Mouse (Mus musculus) hindbrain, postnatal 0 days (tissue): Measurements from ENCODE around the gene Klhl3. TPM values are rescaled to one million over a fixed set of nuclear protein-coding genes. Genes with fewer than 3 reads are reported as not detected.

Experiments
- ATAC-seq: fragments of 200-750 bp; cut with Nextera tagmentation; 2 replicates; pipeline ENCODE4 v1.8.0; 2017; ENCODE audit warnings: mild to moderate bottlenecking, moderate TSS enrichment, moderate library complexity
- DNase-seq: peaks from one replicate; pipeline ENCODE4 v3.0.0-alpha.2; 2015; ENCODE audit warnings: low spot score
- H3K27ac ChIP-seq: fragments of 300-500 bp; sonication (generic); 2 replicates; pipeline ENCODE4 v1.5.1; 2014; ENCODE audit warnings: mild to moderate bottlenecking
- H3K27me3 ChIP-seq: fragments of 300-500 bp; sonication (generic); 2 replicates; pipeline ENCODE4 v1.6.1; 2014; ENCODE audit warnings: low read length, mixed read lengths; ENCODE audit not compliant: insufficient read depth
- H3K36me3 ChIP-seq: fragments of 300-500 bp; sonication (generic); 2 replicates; pipeline ENCODE4 v1.6.1; 2014; ENCODE audit warnings: low read length, mixed read lengths; ENCODE audit not compliant: insufficient read depth
- H3K4me1 ChIP-seq: fragments of 300-500 bp; sonication (generic); 2 replicates; pipeline ENCODE4 v1.6.1; 2014; ENCODE audit warnings: antibody characterized with exemption, low read length, mixed read lengths; ENCODE audit not compliant: insufficient read depth
- H3K4me2 ChIP-seq: fragments of 300-500 bp; sonication (generic); 2 replicates; pipeline ENCODE4 v1.6.1; 2014; ENCODE audit warnings: low read depth, mild to moderate bottlenecking, low read length, moderate library complexity, mixed read lengths
- H3K4me3 ChIP-seq: fragments of 300-500 bp; sonication (generic); 2 replicates; pipeline ENCODE4 v1.5.1; 2014; ENCODE audit warnings: low read length
- H3K9ac ChIP-seq: fragments of 300-500 bp; sonication (generic); replicated peaks from 2 replicates; pipeline ENCODE4 v1.6.1; 2014; ENCODE audit warnings: mild to moderate bottlenecking, low read length, moderate library complexity, mixed read lengths
- H3K9me3 ChIP-seq: fragments of 300-500 bp; sonication (generic); 2 replicates; pipeline ENCODE4 v1.6.1; 2016; ENCODE audit warnings: low read length, mixed read lengths
- CTCF ChIP-seq: IDR thresholded peaks from 2 replicates; pipeline ENCODE4 v1.5.1; 2016; ENCODE audit warnings: antibody characterized with exemption, control low read depth, low read depth
- WGBS: fragments of 180-500 bp; shearing (Covaris S2); extraction: QIAGEN DNeasy Blood & Tissue Kit; methylation state at CpG from one replicate; pipeline ENCODE4 v1.1.7; 2014; 5-methylcytosine and 5-hydroxymethylcytosine counted together
- polyA plus RNA-seq: library from polyadenylated mRNA; unstranded; fragments of >200 nt; fragmentation: Nextera tagmentation; extraction: Ambion mirVana; gene quantifications from 2 replicates; pipeline ENCODE4 v1.2.1, GENCODE M21; 2015
- total RNA-seq: library from RNA; depleted of rRNA; stranded (reverse); fragments of >200 nt; gene quantifications from 2 replicates; pipeline ENCODE4 v1.2.3, GENCODE M21; 2014

The Klhl3 gene
- total and polyA plus RNA-seq, 2 experiments from 2014 or later = 10.2 to 10.6 TPM

DNA sequence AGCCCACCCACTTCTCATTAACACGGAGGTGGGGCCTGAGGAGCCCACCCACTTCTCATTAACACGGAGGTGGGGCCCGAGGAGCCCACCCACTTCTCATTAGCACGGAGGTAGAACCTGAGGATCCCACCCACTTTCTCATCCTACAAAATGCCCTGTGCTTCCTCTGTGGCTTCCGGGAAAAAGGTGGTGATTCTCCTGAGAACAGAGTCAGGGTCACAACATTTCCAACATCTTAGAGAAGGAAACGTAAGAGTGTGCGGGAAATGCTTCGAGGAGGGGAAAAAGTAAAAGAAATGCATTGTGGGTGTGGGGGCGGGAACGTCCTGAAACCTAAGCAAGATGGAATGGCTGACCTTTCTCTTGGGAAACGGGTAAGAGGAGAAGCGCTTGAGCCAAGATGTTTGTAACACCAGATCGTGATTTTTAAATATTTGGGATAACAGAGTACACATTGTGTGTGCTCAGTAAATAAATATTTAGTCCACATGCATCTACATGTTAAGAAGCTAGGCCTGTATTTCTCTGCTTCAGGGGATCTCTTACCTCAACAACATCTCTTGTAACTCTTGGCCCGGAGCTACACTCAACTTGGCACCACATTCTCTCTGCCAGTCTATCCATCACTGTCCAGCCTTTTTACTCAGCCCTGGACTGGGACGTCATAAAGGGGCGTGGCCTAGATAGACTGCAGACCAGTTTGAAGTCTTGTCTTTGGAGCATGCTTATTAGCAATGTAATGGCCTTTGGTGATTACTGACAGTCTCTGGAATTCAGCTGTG lies 105.9 kb downstream of the Klhl3 start:
- Histone ChIP-seq H3K4me3 (no peak overlapping the region), H3K9me3 (no peaks in the 10 kb centered on the region), H3K4me1 (no peaks in the 10 kb centered on the region), H3K27me3 (no peaks in the 10 kb centered on the region), H3K27ac (no peak overlapping the region), H3K36me3 (no peaks in the 10 kb centered on the region), H3K9ac (no peak overlapping the region), H3K4me2 (no peak overlapping the region)
- WGBS = 60% methylated on average over 15 of the region's 16 CpGs
- no peak for ATAC-seq
- DNase-seq = no peak
- no peak for TF ChIP-seq CTCF

DNA sequence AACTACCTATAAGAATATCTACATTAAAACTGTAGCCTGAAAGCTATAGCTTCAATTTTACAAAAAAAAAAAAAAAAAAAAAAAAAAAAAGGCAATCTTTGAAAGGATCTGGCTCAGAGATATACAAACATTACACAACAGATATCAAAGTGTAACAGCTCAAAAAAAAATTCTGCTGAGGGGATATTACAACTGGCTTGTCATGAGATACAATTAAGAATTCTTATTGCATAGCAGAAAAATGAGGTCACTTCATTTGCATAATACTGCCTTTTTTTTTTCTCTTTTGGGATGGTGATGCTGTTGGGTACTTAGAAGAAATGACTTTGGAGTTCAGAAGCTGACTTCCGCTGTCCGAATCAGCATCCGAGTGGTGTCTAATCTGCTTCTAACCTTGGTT lies 111.6 kb downstream of the Klhl3 start:
- Histone ChIP-seq H3K27me3 (no peaks in the 10 kb centered on the region), H3K4me3 (no peak overlapping the region), H3K9ac (no peak overlapping the region), H3K27ac (no peak overlapping the region), H3K36me3 (no peaks in the 10 kb centered on the region), H3K4me1 (no peaks in the 10 kb centered on the region), H3K4me2 (no peak overlapping the region), H3K9me3 (no peaks in the 10 kb centered on the region)
- 77% methylated on average over 3 of the region's 3 CpGs for WGBS
- DNase-seq (no peak), ATAC-seq (no peak)
- TF ChIP-seq CTCF = no peak

GRCm38 (mm10) chr13:57996536-57996935 lies 116.9 kb downstream of the Klhl3 start:
- Histone ChIP-seq H3K27ac (no peak overlapping the region), H3K36me3 (no peaks in the 10 kb centered on the region), H3K9ac (no peak overlapping the region), H3K4me1 (no peaks in the 10 kb centered on the region), H3K27me3 (no peaks in the 10 kb centered on the region), H3K4me3 (no peak overlapping the region), H3K9me3 (no peaks in the 10 kb centered on the region), H3K4me2 (no peak overlapping the region)
- ATAC-seq = no peak
- WGBS = 82% methylated on average over 11 of the region's 11 CpGs
- no peak for DNase-seq
- no peak for TF ChIP-seq CTCF

DNA sequence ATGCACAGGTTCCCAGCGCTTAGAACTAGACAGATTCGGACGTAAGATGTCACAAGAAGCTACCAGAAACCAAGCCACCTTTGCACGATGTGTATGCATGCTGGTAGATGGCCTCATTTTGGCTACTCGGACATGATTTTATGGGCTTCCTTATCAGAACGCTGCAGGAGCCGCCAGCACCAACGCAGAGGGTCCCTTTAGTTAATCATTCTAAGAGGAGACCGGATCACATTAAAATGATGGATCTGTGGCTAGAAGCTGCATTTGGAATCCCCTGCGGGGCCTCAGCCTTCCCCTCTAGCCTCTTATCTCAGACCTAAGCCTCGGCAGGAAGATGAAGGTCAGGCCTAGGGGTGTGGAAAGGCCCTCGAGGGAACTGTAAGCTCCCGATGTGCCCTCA lies 117.5 kb downstream of the Klhl3 start:
- 80% methylated on average over 13 of the region's 13 CpGs for WGBS
- TF ChIP-seq CTCF = no peak
- H3K4me3 ChIP-seq = no peak overlapping the region
- H3K4me2 ChIP-seq = no peak overlapping the region
- ATAC-seq (no peak), DNase-seq (no peak)
- H3K9me3 ChIP-seq = no peaks in the 10 kb centered on the region
- no peaks in the 10 kb centered on the region for H3K36me3 ChIP-seq
- H3K27ac ChIP-seq = no peak overlapping the region
- no peaks in the 10 kb centered on the region for H3K27me3 ChIP-seq
- H3K4me1 ChIP-seq = no peaks in the 10 kb centered on the region
- no peak overlapping the region for H3K9ac ChIP-seq

- no peak for DNase-seq
- Histone ChIP-seq H3K4me3 (no peak overlapping the region), H3K9me3 (no peaks in the 10 kb centered on the region), H3K27ac (no peak overlapping the region), H3K27me3 (no peaks in the 10 kb centered on the region), H3K4me1 (no peaks in the 10 kb centered on the region), H3K4me2 (no peak overlapping the region), H3K9ac (no peak overlapping the region), H3K36me3 (no peaks in the 10 kb centered on the region)
- 54% methylated on average over 10 of the region's 10 CpGs for WGBS
- no peak for ATAC-seq
- TF ChIP-seq CTCF = no peak
Measured at GRCm38 (mm10) chr13:57984637-57985036, 128.8 kb downstream of the Klhl3 start.

- no peaks in the 10 kb centered on the region for H3K9me3 ChIP-seq
- no peaks in the 10 kb centered on the region for H3K4me1 ChIP-seq
- H3K27me3 ChIP-seq = no peaks in the 10 kb centered on the region
- H3K9ac ChIP-seq = no peak overlapping the region
- no peak overlapping the region for H3K27ac ChIP-seq
- no peaks in the 10 kb centered on the region for H3K36me3 ChIP-seq
- DNase-seq (no peak), ATAC-seq (peak; percentile 48; the same call in 1 of the 2 replicates)
- peak; percentile 26 for TF ChIP-seq CTCF
- WGBS = 71% methylated on average over 8 of the region's 8 CpGs
- no peak overlapping the region for H3K4me2 ChIP-seq
- H3K4me3 ChIP-seq = no peak overlapping the region
Measured at GRCm38 (mm10) chr13:57984163-57984562, 129.2 kb downstream of the Klhl3 start.

DNA sequence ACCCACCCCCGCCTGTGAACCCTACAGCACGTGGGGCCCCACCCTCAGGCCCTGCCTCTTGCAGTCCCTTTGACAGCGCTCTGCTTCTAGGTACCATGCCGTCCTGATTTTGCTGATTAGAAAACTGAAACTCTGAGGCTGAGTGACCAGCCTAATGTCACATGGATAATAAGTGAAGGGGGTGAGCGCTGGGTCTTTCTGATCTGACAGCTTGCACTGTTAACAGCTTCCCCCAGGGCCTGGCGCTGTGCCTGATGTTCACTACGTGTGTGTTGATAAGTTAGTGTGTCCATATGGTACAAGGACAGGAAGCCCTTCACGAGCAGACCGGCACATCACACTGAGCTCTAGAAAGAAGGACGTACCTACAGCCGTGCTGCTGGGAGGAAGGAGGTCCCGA lies 130.1 kb downstream of the Klhl3 start:
- peak; percentile 69 for ATAC-seq

More for the DNA sequence above, 130.1 kb downstream of the Klhl3 start:
- 41% methylated on average over 12 of the region's 12 CpGs for WGBS
- H3K4me1 ChIP-seq = no peaks in the 10 kb centered on the region
- H3K9ac ChIP-seq = no peak overlapping the region
- H3K4me2 ChIP-seq = no peak overlapping the region
- H3K9me3 ChIP-seq = no peaks in the 10 kb centered on the region
- no peaks in the 10 kb centered on the region for H3K27me3 ChIP-seq
- DNase-seq = peak; percentile 78
- no peaks in the 10 kb centered on the region for H3K36me3 ChIP-seq
- no peak overlapping the region for H3K27ac ChIP-seq
- no peak for TF ChIP-seq CTCF
- H3K4me3 ChIP-seq = no peak overlapping the region
